Mouse (Mus musculus) c-Kit-positive CD71-positive TER-119-positive erythroid progenitor cells, embryonic 14.5 days (primary cell): ENCODE measurements around the gene Zfp28.
A peak's percentile ranks its signal among the peaks of the same experiment; 100 is the strongest.
"Not testable (repeated sequence)": the region's sequence is repeated elsewhere in the genome, so short reads cannot be mapped to it uniquely, and the experiment has no call there.

Experiments
- DNase-seq: peaks from one replicate; pipeline ENCODE4 v3.0.0-alpha.2; 2013; ENCODE audit warnings: low spot score

Gene Zfp28

DNA sequence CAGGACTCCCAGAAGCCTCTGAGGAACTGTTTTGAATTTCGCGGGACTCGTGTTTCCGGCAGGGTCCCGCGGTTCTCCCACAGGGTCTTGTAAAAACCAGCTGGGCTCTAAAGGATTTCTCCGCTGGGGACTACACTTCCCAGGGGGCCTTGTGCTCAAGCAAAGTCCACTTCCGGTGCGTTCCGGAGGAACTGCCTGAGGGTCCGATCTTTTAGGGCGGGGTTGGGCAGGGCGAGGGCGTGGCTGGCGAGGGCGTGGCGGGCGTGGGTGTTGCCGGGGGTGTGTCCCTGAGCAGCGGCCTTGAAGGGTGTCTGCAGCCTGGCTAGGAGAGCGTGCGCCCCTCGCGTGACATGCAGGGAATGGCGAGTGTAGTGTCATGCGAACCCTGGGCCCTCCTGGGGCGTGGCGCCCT, at the start of gene Zfp28:
Zfp28 (plus strand) TSS at position 252 of the 412 bp plus-strand sequence.
- DNase-seq = peak; percentile 80

GRCm38 (mm10) chr7:6339865-6340264, 43.2 kb upstream of the Zfp28 start:
- no peak for DNase-seq

- DNase-seq = peak; percentile 42
Measured at GRCm38 (mm10) chr7:6343501-6344071, 39.5 kb upstream of the Zfp28 start, which contains the start of gene Gm3854. Gene Gm3854 (plus strand): TSS chr7:6343759.

DNA sequence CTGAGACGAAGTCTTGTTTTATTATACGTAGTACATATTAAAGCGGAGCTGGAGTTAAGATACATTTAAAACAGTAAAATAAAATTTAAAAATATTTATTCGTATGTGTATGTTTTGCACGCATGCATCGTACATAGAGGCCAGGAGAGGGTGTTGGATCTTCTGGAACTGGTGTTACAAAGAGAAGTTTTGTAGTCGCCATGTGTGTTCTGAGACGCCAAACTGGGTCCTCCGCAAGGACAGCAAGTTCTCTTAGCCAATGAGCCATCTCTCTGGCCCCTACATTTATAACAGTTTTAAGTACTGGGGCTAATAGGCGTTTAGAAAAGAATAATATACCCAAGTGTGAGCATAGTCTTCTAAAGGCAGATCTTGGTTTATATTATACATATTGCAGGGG, 39.0 kb upstream of the Zfp28 start:
- DNase-seq = no peak

GRCm38 (mm10) chr7:6358121-6358520, 25.0 kb upstream of the Zfp28 start:
- no peak for DNase-seq

- DNase-seq = peak; percentile 76
Measured at GRCm38 (mm10) chr7:6358937-6359590, 24.0 kb upstream of the Zfp28 start.

- peak; percentile 40 for DNase-seq
Measured at GRCm38 (mm10) chr7:6360477-6361060, 22.5 kb upstream of the Zfp28 start.

DNA sequence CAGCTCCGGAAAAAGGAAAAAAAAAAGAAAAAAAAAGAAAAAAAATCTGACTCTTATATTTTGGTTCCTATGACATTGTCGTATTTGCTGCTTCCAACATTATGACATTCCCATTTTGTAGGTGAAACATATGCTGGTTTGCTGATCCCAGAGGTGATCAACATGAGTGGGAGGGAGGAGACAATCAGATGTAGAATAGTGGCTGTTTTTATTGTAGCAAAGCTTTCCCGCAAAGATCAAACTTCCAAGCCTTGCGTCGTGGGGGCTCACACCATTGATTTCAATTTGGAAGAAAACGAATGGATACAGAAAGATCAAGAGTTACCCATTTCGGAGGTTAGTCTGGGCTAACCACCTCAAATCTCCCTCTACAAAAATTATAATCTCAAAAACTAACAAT, 21.3 kb upstream of the Zfp28 start:
- DNase-seq = no peak

DNA sequence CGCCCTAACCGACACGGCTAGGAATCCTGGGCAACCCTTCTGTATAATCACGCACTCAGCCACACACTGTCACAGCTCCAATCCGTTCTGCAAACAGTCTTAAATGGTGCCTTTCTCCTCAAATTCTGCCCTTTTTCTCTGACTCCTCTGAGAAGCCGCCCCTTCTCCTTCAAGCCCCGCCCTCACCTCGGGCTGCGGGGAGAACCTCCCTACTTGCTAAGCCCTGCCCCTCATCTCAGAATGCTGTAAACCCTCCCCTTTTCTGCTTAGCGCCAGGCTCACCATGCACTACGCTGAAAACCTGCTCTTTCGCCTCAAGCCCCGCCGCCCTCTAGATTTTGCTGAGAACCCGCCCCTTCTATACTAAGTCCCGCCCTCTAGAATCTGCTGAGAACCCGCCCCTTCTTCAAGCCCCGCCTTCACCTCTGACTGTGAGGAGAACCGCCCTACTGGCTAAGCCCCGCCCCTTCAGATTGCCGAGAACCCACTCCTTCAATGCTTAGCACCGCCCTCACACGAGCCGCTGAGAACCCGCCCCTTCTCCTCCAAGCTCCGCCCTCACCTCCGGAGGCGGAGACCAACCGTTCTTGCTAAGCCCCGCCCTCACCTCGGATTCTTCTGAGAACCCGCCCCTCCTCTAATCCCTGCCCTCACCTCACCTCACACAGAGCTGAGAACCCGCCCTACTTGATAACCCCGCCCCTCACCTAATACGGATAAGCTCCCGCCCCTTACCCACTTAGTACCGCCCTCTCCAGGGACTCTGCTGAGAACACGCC, 20.6 kb upstream of the Zfp28 start:
- peak; percentile 95 for DNase-seq

GRCm38 (mm10) chr7:6363047-6363488, 20.0 kb upstream of the Zfp28 start, which contains the start of gene Zfp78:
Gene Zfp78 (plus strand): TSS chr7:6363280.
- DNase-seq = peak; percentile 88

DNA sequence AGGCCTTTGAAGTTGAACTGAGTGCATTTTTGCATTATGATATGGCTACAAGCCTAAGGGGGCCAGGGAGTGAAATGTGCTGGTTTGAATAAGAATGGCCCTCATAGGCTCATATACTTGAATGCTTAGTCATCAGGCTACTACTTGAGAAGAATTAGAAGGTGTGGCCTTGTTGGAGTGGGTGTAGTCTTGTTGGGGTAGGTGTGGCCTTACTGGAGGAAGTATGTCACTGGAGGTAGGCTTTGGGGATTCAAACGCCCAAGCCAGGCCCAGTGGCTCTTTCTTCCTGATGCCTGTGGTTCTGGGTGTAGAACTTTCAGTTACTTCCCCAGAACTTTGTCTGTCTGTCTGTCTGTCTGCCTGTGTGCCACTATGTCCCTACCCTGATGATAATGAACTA, 18.3 kb upstream of the Zfp28 start:
- no peak for DNase-seq

GRCm38 (mm10) chr7:6367185-6367584, 15.9 kb upstream of the Zfp28 start:
- peak; percentile 42 for DNase-seq

DNA sequence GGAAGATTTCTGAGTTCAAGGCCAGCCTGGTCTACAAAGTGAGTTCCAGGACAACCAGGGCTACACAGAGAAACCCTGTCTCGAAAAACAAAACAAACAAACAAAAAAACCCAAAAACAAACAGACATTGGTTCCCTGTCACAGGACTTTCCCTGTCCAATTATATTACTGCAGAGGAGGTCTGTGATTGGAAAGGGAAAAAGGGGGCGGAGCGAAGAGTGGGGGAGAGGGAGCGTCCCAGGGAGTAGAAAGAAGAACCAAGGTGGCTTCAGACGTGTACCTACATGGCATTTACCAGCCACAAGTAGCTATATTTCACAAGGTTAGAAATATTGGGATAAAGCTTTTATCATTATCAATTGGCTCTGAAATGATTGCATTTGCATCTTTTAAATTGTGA, 14.9 kb upstream of the Zfp28 start:
- not testable (repeated sequence) for DNase-seq

- no peak for DNase-seq
Measured at GRCm38 (mm10) chr7:6369460-6369859, 13.6 kb upstream of the Zfp28 start.

DNA sequence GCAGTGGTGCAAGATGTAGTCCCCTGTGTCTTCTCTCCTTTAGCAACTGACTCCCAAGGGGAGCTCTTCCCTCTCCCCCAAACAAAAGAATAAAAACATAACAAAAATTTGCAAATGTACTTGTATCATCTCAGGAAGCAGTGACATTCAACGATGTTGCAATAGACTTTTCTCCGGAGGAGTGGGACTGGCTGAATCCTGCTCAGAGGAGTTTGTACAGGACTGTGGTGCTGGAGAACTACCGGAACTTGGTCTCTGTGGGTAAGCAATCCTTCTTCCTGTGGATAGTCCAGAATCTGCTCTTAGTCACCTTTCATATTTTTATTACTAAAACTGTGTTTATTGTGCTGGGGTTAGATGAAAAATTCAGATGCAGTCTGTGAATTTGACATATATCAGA, 10.1 kb upstream of the Zfp28 start:
- DNase-seq = no peak

GRCm38 (mm10) chr7:6378441-6378840, 4.7 kb upstream of the Zfp28 start:
- no peak for DNase-seq

GRCm38 (mm10) chr7:6381431-6381830, 1.7 kb upstream of the Zfp28 start:
- no peak for DNase-seq

DNA sequence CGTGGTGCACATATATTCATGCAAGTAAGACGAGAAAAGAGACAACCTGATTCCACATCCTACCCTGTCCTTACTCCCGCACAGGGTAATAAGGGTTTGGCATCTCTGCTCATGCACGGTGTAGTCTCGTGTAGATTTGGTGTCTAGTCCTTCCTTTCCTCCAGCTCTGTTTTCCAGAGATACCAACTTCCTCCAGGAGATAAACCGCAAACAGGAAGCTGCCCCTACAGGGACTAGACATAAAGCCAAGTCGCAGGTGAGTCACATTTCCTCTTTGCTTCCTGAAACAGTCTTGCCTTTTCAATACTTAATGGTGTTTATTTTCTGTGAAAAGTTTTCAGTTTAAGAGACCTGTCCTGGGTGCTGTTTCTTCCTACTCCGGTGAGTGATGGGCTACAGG, 916 bp downstream of the Zfp28 start:
- DNase-seq = no peak

- DNase-seq = no peak
Measured at GRCm38 (mm10) chr7:6386995-6387394, 3.9 kb downstream of the Zfp28 start.

DNA sequence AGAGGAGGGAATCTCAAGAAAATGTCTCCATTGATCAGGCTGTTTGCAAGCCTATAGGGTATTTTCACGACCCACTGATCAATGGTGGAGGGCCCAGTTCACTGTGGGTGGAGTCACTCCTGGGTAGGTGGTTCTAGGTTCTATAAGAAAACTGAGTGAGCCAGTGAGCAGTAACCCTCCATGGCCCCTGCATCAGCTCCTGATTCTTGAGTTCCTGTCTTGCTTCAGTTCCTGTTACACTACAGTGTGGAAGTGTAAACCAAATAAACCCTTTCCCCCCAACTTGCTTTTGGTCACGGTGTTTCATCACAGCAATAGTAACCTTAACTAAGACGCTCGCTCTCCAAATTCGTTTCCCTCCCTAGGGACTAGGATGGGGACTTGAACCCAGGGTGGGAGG, 5.9 kb downstream of the Zfp28 start:
- no peak for DNase-seq

GRCm38 (mm10) chr7:6389449-6389848, 6.4 kb downstream of the Zfp28 start:
- DNase-seq = no peak
